Mouse (Mus musculus) lung, postnatal 10 days (tissue): ENCODE measurements at regions not wholly inside any gene's neighbourhood (a gene's known extent, or its start where the extent isn't known, plus 50 kb on each side); places are given as distances from the start of the nearest gene placed in this dataset.

ENCODE experiments used
- DNase-seq: peaks from one replicate; pipeline ENCODE4 v3.0.0; 2021

GRCm38 (mm10) chr10:70336741-70337140, 91.8 kb downstream of the Slc16a9 start:
- no peak for DNase-seq

GRCm38 (mm10) chr10:70359421-70359820, 80.9 kb upstream of the Fam13c start:
- no peak for DNase-seq

GRCm38 (mm10) chr10:70359834-70360233, 80.4 kb upstream of the Fam13c start:
- DNase-seq: no peak

- peak; percentile 23 for DNase-seq
Observed at GRCm38 (mm10) chr10:70363054-70363453, 77.2 kb upstream of the Fam13c start.

- no peak for DNase-seq
Observed at GRCm38 (mm10) chr10:70364218-70364975, 75.9 kb upstream of the Fam13c start.

GRCm38 (mm10) chr10:70364976-70365345, 75.3 kb upstream of the Fam13c start:
- no peak for DNase-seq

GRCm38 (mm10) chr10:70365504-70365903, 74.8 kb upstream of the Fam13c start:
- no peak for DNase-seq

- DNase-seq: no peak
Observed at GRCm38 (mm10) chr10:70367866-70368265, 72.4 kb upstream of the Fam13c start.

GRCm38 (mm10) chr10:70368685-70369084, 71.6 kb upstream of the Fam13c start:
- DNase-seq: peak; percentile 76

- no peak for DNase-seq
Observed at GRCm38 (mm10) chr10:70372411-70373136, 67.7 kb upstream of the Fam13c start.

- DNase-seq: no peak
Observed at GRCm38 (mm10) chr10:70373207-70373606, 67.1 kb upstream of the Fam13c start.

GRCm38 (mm10) chr10:70373836-70374235, 66.4 kb upstream of the Fam13c start:
- DNase-seq: no peak

GRCm38 (mm10) chr10:70374726-70375125, 65.6 kb upstream of the Fam13c start:
- DNase-seq: no peak

GRCm38 (mm10) chr10:70380041-70380651, 60.1 kb upstream of the Fam13c start:
- no peak for DNase-seq

- DNase-seq: peak; percentile 3
Observed at GRCm38 (mm10) chr10:70384689-70385088, 55.6 kb upstream of the Fam13c start.

GRCm38 (mm10) chr10:70387729-70388128, 52.6 kb upstream of the Fam13c start:
- no peak for DNase-seq
